Mouse (Mus musculus): ENCODE results near the gene Ncam2. TPM values are rescaled to one million over a fixed set of nuclear protein-coding genes. Genes with fewer than 3 reads are reported as not detected.

The Ncam2 gene
- polyA plus RNA-seq, 1 experiment from 2014 or later = 0.11 TPM

DNA sequence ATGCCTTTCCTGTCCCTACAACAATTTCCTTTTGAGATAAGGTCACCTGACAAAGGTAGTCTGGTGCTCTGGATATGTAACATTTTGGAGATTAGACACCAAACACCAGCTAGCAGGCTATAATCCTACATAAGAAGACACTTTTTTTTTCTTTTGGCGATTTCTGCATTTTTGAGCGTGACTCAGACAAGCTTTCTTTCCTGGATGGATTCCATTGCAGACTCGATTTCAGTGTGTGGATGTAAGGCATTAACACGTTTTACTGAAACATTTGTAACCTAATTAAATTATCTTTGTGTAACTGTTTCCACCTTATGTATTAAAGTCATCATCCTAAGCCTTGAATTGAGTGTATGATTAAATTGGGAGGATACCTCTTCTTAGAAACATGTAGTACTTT, 7.9 kb upstream of the Ncam2 start:
- TF ChIP-seq EP300 (IDR thresholded peaks at IDR 0.05) (no peak), CTCF (IDR thresholded peaks at IDR 0.05) (no peak)
- no peaks in the 10 kb centered on the region for H3K9me3 ChIP-seq (ENCODE audit: low read length)

DNA sequence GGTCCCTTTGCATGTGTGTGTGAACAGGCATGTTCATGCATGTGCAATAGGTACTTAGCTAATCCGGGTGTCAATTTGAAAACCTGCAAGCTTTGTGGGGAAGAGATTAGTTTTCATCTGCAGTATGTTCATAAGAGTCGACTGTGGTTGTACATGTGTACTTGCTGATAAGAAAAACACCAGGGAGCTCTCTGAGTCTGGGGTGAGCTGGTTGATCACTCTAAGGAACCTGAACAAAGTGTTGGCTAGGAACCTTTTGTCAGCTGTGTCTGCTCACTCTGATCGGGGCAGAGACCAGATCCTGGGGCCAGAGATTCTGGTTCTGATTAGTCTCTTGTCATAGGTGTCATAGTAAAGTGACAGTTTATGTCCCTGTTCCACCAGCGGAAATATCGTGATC, 1.0 kb upstream of the Ncam2 start:
- Histone ChIP-seq H3K36me3 (ENCODE audit: insufficient read depth, low read length) (no peaks in the 10 kb centered on the region), H3K4me3 (ENCODE audit: low read depth, low read length) (no peak overlapping the region), H3K27ac (ENCODE audit: low read length) (no peak overlapping the region), H3K4me1 (ENCODE audit: insufficient read depth, low read depth, low read length) (no peaks in the 10 kb centered on the region), H3K9me3 (ENCODE audit: low read length) (no peaks in the 10 kb centered on the region), H3K9ac (replicated peaks; ENCODE audit: low read depth) (no peak overlapping the region), H3K27me3 (replicated peaks; ENCODE audit: insufficient read depth, low read length) (no peaks in the 10 kb centered on the region), H3K4me2 (replicated peaks; ENCODE audit: low read depth, low read length) (no peak overlapping the region)
- TF ChIP-seq EP300 (IDR thresholded peaks at IDR 0.05) (no peak), CTCF (IDR thresholded peaks at IDR 0.05) (no peak)
- DNase-seq (ENCODE audit: low spot score) (no peak), ATAC-seq (no peak)
- WGBS = 72% methylated on average over 5 of the region's 5 CpGs

More for the DNA sequence above, 7.9 kb upstream of the Ncam2 start:
- WGBS = 67% methylated on average over 4 of the region's 4 CpGs
- Histone ChIP-seq H3K4me1 (ENCODE audit: insufficient read depth, low read depth, low read length) (no peaks in the 10 kb centered on the region), H3K9ac (replicated peaks; ENCODE audit: low read depth) (no peak overlapping the region), H3K4me2 (replicated peaks; ENCODE audit: low read depth, low read length) (no peak overlapping the region), H3K27ac (ENCODE audit: low read length) (no peak overlapping the region), H3K36me3 (ENCODE audit: insufficient read depth, low read length) (no peaks in the 10 kb centered on the region), H3K4me3 (ENCODE audit: low read depth, low read length) (no peak overlapping the region), H3K27me3 (replicated peaks; ENCODE audit: insufficient read depth, low read length) (no peaks in the 10 kb centered on the region)
- no peak for DNase-seq (ENCODE audit: low spot score)
- no peak for ATAC-seq

- Histone ChIP-seq H3K4me2 (replicated peaks; ENCODE audit: low read depth, low read length) (no peak overlapping the region), H3K4me1 (ENCODE audit: insufficient read depth, low read depth, low read length) (no peaks in the 10 kb centered on the region), H3K4me3 (ENCODE audit: low read depth, low read length) (no peak overlapping the region), H3K36me3 (ENCODE audit: insufficient read depth, low read length) (no peaks in the 10 kb centered on the region), H3K27ac (ENCODE audit: low read length) (no peak overlapping the region), H3K27me3 (replicated peaks; ENCODE audit: insufficient read depth, low read length) (no peaks in the 10 kb centered on the region), H3K9ac (replicated peaks; ENCODE audit: low read depth) (no peak overlapping the region), H3K9me3 (ENCODE audit: low read length) (no peaks in the 10 kb centered on the region)
- 29% methylated on average over 5 of the region's 5 CpGs for WGBS
- DNase-seq (ENCODE audit: low spot score) = no peak
- TF ChIP-seq EP300 (IDR thresholded peaks at IDR 0.05) (no peak), CTCF (IDR thresholded peaks at IDR 0.05) (no peak)
- no peak for ATAC-seq
Measured at GRCm38 (mm10) chr16:81201471-81201870, 974 bp downstream of the Ncam2 start.

GRCm38 (mm10) chr16:81201992-81202391, 1.5 kb downstream of the Ncam2 start:
- ATAC-seq (no peak), DNase-seq (ENCODE audit: low spot score) (peak; percentile 53)
- Histone ChIP-seq H3K27me3 (replicated peaks; ENCODE audit: insufficient read depth, low read length) (no peaks in the 10 kb centered on the region), H3K27ac (ENCODE audit: low read length) (no peak overlapping the region), H3K4me3 (ENCODE audit: low read depth, low read length) (no peak overlapping the region), H3K4me1 (ENCODE audit: insufficient read depth, low read depth, low read length) (no peaks in the 10 kb centered on the region), H3K9me3 (ENCODE audit: low read length) (no peaks in the 10 kb centered on the region), H3K36me3 (ENCODE audit: insufficient read depth, low read length) (no peaks in the 10 kb centered on the region), H3K9ac (replicated peaks; ENCODE audit: low read depth) (no peak overlapping the region), H3K4me2 (replicated peaks; ENCODE audit: low read depth, low read length) (no peak overlapping the region)
- 12% methylated on average over 4 of the region's 4 CpGs for WGBS
- no peak for TF ChIP-seq EP300 (IDR thresholded peaks at IDR 0.05)
- TF ChIP-seq CTCF (IDR thresholded peaks at IDR 0.05) = peak; percentile 76

- no peaks in the 10 kb centered on the region for H3K36me3 ChIP-seq (ENCODE audit: insufficient read depth, low read length)
- no peaks in the 10 kb centered on the region for H3K9me3 ChIP-seq (ENCODE audit: low read length)
- no peak overlapping the region for H3K4me3 ChIP-seq (ENCODE audit: low read depth, low read length)
Measured at GRCm38 (mm10) chr16:81202721-81203161, 2.2 kb downstream of the Ncam2 start.

DNA sequence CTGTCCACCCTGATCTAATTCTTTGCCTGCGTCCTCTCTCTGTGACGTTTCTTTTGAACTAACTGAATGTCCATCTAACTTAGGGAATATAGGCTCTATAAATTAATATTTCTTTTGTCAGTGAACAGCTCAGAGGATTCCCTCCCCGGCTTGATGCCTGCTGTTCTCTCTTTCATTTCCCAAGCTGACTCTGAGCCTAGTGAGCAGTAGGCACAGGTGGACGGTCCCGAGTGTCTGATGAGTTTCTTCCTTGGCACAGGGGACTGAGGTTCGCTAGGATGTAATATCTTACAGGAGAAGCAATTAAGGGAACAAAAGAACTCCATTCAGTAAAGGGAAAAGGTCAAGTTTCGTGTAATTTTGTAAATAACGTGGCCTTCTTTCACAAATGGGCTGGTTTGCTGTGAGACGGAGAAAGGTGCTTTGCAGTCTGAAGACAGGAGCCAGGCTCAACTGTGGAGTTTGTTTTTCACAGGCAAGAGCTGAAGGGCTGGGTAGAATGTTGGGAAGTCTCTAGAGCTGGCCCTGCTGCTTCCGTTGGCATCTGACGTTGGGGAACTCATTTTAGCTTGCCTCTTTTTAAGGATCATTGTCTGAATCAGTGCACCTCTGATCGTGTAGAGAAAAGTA, 4.0 kb downstream of the Ncam2 start:
- ATAC-seq = no peak
- no peaks in the 10 kb centered on the region for H3K36me3 ChIP-seq (ENCODE audit: insufficient read depth, low read length)

More at GRCm38 (mm10) chr16:81202721-81203161, 2.2 kb downstream of the Ncam2 start:
- H3K4me1 ChIP-seq (ENCODE audit: insufficient read depth, low read depth, low read length) = no peaks in the 10 kb centered on the region
- TF ChIP-seq EP300 (IDR thresholded peaks at IDR 0.05) = no peak
- TF ChIP-seq CTCF (IDR thresholded peaks at IDR 0.05) = no peak
- ATAC-seq (no peak), DNase-seq (ENCODE audit: low spot score) (no peak)
- 68% methylated on average over 8 of the region's 8 CpGs for WGBS
- no peak overlapping the region for H3K27ac ChIP-seq (ENCODE audit: low read length)
- H3K9ac ChIP-seq (replicated peaks; ENCODE audit: low read depth) = no peak overlapping the region
- H3K27me3 ChIP-seq (replicated peaks; ENCODE audit: insufficient read depth, low read length) = no peaks in the 10 kb centered on the region
- no peak overlapping the region for H3K4me2 ChIP-seq (replicated peaks; ENCODE audit: low read depth, low read length)

More for the DNA sequence above, 4.0 kb downstream of the Ncam2 start:
- Histone ChIP-seq H3K9ac (replicated peaks; ENCODE audit: low read depth) (no peak overlapping the region), H3K4me3 (ENCODE audit: low read depth, low read length) (no peak overlapping the region), H3K4me2 (replicated peaks; ENCODE audit: low read depth, low read length) (no peak overlapping the region), H3K9me3 (ENCODE audit: low read length) (no peaks in the 10 kb centered on the region), H3K4me1 (ENCODE audit: insufficient read depth, low read depth, low read length) (no peaks in the 10 kb centered on the region), H3K27me3 (replicated peaks; ENCODE audit: insufficient read depth, low read length) (no peaks in the 10 kb centered on the region), H3K27ac (ENCODE audit: low read length) (no peak overlapping the region)
- WGBS = 71% methylated on average over 12 of the region's 12 CpGs
- no peak for DNase-seq (ENCODE audit: low spot score)
- TF ChIP-seq EP300 (IDR thresholded peaks at IDR 0.05) (no peak), CTCF (IDR thresholded peaks at IDR 0.05) (no peak)
